Mouse (Mus musculus): ENCODE measurements around the gene Smarca4. TPM values are rescaled to one million over a fixed set of nuclear protein-coding genes. Genes with fewer than 3 reads are reported as not detected.

Smarca4 gene
- polyA plus RNA-seq (2012; rRNA removed): 132 and 146 TPM in 2 replicates

GRCm38 (mm10) chr9:21615617-21616231 lies at the start of gene Smarca4:
Gene Smarca4 (plus strand): TSS chr9:21616169.

GRCm38 (mm10) chr9:21592703-21593121 lies 23.3 kb upstream of the Smarca4 start, which contains the start of the genes Timm29 and Yipf2:
Gene Timm29 (plus strand): TSS chr9:21592722.
Gene Yipf2 (minus strand): TSS chr9:21592828.

GRCm38 (mm10) chr9:21723377-21724146 lies 107.6 kb downstream of the Smarca4 start, which contains the start of gene Ldlr:
Gene Ldlr (plus strand): TSS chr9:21723483.

Other genes starting within 250 kb of the Smarca4 start
- 161 and 172 TPM in 2 replicates for gene Ilf3, start 248.3 kb upstream of the Smarca4 start, polyA plus RNA-seq (2012; rRNA removed)
- 86.6 and 86.7 TPM in 2 replicates for gene Qtrt1, start 204.3 kb upstream of the Smarca4 start, polyA plus RNA-seq (2012; rRNA removed)
- gene Dnm2, start 191.3 kb upstream of the Smarca4 start, polyA plus RNA-seq (2012; rRNA removed): 66.8 and 77.4 TPM in 2 replicates
- 35.4 and 42.5 TPM in 2 replicates for gene Tmed1, start 105.9 kb upstream of the Smarca4 start, polyA plus RNA-seq (2012; rRNA removed)
- 0.58 and 0.72 TPM in 2 replicates for gene AB124611, start 90.0 kb upstream of the Smarca4 start, polyA plus RNA-seq (2012; rRNA removed)
- 79.8 and 94.0 TPM in 2 replicates for gene Carm1, start 69.3 kb upstream of the Smarca4 start, polyA plus RNA-seq (2012; rRNA removed)
- 69.6 and 69.8 TPM in 2 replicates for gene Timm29, start 23.4 kb upstream of the Smarca4 start, polyA plus RNA-seq (2012; rRNA removed)
- 15.7 and 17.7 TPM in 2 replicates for gene Yipf2, start 23.3 kb upstream of the Smarca4 start, polyA plus RNA-seq (2012; rRNA removed)
- gene Ldlr, start 107.3 kb downstream of the Smarca4 start, polyA plus RNA-seq (2012; rRNA removed): 21.0 and 21.6 TPM in 2 replicates
- 12.6 and 14.0 TPM in 2 replicates for gene Spc24, start 144.1 kb downstream of the Smarca4 start, polyA plus RNA-seq (2012; rRNA removed)
- gene Kank2, start 182.6 kb downstream of the Smarca4 start, polyA plus RNA-seq (2012; rRNA removed): 5.3 and 5.6 TPM in 2 replicates
- gene Angptl8, start 219.3 kb downstream of the Smarca4 start, polyA plus RNA-seq (2012; rRNA removed): not detected in 2 replicates
- 46.2 and 49.9 TPM in 2 replicates for gene Dock6, start 236.5 kb downstream of the Smarca4 start, polyA plus RNA-seq (2012; rRNA removed)